Mouse (Mus musculus) cerebellum, postnatal 14 days (tissue): ENCODE measurements at regions not wholly inside any gene's neighbourhood (a gene's known extent, or its start where the extent isn't known, plus 50 kb on each side); places are given as distances from the start of the nearest gene placed in this dataset.

Source experiments
- DNase-seq, 2 experiments: peaks; one replicate each; pipeline ENCODE4 v3.0.0; 2021; ENCODE audit warnings: mixed read lengths in 2 of 2

GRCm38 (mm10) chr1:98192671-98193070 lies 97.2 kb upstream of the Pam start:
- no peak for DNase-seq

GRCm38 (mm10) chr1:98192044-98192484 lies 96.6 kb upstream of the Pam start:
- peak in 1 of 2 experiments; percentile 12 for DNase-seq

- no peak for DNase-seq
These were observed 95.9 kb upstream of the Pam start for GRCm38 (mm10) chr1:98191331-98191730.

- DNase-seq, result peak; percentile 19 to 24
These were observed 95.3 kb upstream of the Pam start for GRCm38 (mm10) chr1:98190741-98191140.

GRCm38 (mm10) chr1:98189991-98190471 lies 94.6 kb upstream of the Pam start:
- DNase-seq, result peak; percentile 74 to 78

- DNase-seq, result no peak
These were observed 84.9 kb upstream of the Pam start for GRCm38 (mm10) chr1:98180372-98180771.

GRCm38 (mm10) chr1:98179030-98179429 lies 83.6 kb upstream of the Pam start:
- peak; percentile 63 to 68 for DNase-seq

- DNase-seq, result no peak
These were observed 79.3 kb upstream of the Pam start for GRCm38 (mm10) chr1:98174811-98175132.

GRCm38 (mm10) chr1:98173907-98174810 lies 78.7 kb upstream of the Pam start:
- DNase-seq, result no peak

- no peak for DNase-seq
These were observed 78.0 kb upstream of the Pam start for GRCm38 (mm10) chr1:98173431-98173830.

- no peak for DNase-seq
These were observed 75.8 kb upstream of the Pam start for GRCm38 (mm10) chr1:98171291-98171690.

GRCm38 (mm10) chr1:98169352-98169751 lies 73.9 kb upstream of the Pam start:
- DNase-seq, result no peak

GRCm38 (mm10) chr1:98167800-98168199 lies 72.4 kb upstream of the Pam start:
- no peak for DNase-seq

GRCm38 (mm10) chr1:98162639-98162927 lies 67.1 kb upstream of the Pam start:
- no peak for DNase-seq

- DNase-seq, result no peak
These were observed 66.6 kb upstream of the Pam start for GRCm38 (mm10) chr1:98161882-98162638.

GRCm38 (mm10) chr1:98158969-98159368 lies 63.5 kb upstream of the Pam start:
- no peak for DNase-seq

GRCm38 (mm10) chr1:98147361-98147760 lies 51.9 kb upstream of the Pam start:
- DNase-seq, result no peak
